Mouse (Mus musculus): ENCODE data around the gene Ccdc70. TPM values are rescaled to one million over a fixed set of nuclear protein-coding genes. Genes with fewer than 3 reads are reported as not detected.
"Not testable (repeated sequence)": the region's sequence is repeated elsewhere in the genome, so short reads cannot be mapped to it uniquely, and the experiment has no call there.

Ccdc70 gene
- polyA plus RNA-seq (2016; fragmentation: Nextera tagmentation; extraction: Ambion mirVana) = not detected in 2 replicates

DNA sequence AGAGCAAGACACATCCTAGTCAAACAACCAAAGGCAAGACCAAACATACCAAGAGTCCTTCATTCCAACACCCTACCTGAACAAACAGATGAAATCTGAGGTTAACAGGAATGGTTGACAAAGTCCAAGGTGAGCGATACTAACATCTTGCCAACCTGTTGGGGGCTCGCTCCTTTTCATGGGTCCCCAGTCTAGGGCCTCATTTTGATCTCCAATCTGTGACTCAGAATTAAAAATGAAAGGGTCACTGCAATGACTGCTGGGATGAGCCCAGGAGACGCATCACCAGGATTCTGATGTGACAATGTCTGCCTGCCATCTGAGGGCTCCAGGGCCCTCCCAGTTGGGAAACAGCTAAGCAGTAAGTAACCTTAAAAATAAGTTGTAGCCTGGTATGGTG lies at the start of gene Ccdc70:
TSS of gene Ccdc70 (plus strand) at position 301 of the 400 bp plus-strand sequence.
- Histone ChIP-seq H3K4me1 (no peaks in the 10 kb centered on the region), H3K4me3 (no peak within 1 kb of the TSS), H3K27me3 (no peaks in the 10 kb centered on the region), H3K27ac (no peak within 1 kb of the TSS), H3K36me3 (no peaks in the 10 kb centered on the region), H3K9me3 (no peaks in the 10 kb centered on the region), H3K9ac (no peak within 1 kb of the TSS), H3K4me2 (replicated peaks) (no peak within 1 kb of the TSS)
- WGBS = 90% methylated on average over 3 of the region's 3 CpGs
- no peak for ATAC-seq (ENCODE audit: insufficient number of reproducible peaks, insufficient read depth, low FRiP score, low TSS enrichment)

GRCm38 (mm10) chr8:21930754-21931153 lies 38.8 kb upstream of the Ccdc70 start:
- not testable (repeated sequence) for H3K4me1 ChIP-seq; H3K4me2 ChIP-seq (replicated peaks); H3K36me3 ChIP-seq; H3K27me3 ChIP-seq; H3K4me3 ChIP-seq; H3K9me3 ChIP-seq; H3K27ac ChIP-seq; ATAC-seq (ENCODE audit: insufficient number of reproducible peaks, insufficient read depth, low FRiP score, low TSS enrichment); H3K9ac ChIP-seq
- 80% methylated on average over 3 of the region's 3 CpGs for WGBS

DNA sequence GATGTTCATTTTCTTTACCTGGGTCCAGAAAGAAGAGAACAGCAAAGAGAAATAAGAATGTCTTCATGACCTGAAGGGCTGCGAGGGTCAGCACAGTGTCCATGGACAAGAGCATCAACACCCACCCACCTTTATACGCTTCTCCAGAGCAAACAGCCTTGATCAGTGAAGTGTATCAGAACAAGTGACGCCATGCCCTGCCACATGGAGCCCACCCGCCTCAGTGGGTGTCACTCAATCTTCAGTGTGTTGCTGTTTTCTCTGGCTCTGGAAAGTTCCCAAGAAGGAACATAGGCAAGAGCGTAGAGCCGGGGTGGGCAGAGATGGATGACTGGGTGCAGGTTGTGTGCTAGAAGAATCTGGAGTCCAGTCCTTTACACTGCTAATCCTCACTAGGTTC lies 37.0 kb upstream of the Ccdc70 start, which contains the start of gene Defb15:
TSS of gene Defb15 (minus strand) at position 101 of the 400 bp plus-strand sequence.
- Histone ChIP-seq H3K27me3 (no peaks in the 10 kb centered on the region), H3K36me3 (no peaks in the 10 kb centered on the region), H3K9me3 (no peaks in the 10 kb centered on the region), H3K9ac (no peak within 1 kb of the TSS), H3K4me3 (no peak within 1 kb of the TSS), H3K27ac (no peak within 1 kb of the TSS), H3K4me1 (no peaks in the 10 kb centered on the region), H3K4me2 (replicated peaks) (no peak within 1 kb of the TSS)
- 93% methylated on average over 6 of the region's 6 CpGs for WGBS
- ATAC-seq (ENCODE audit: insufficient number of reproducible peaks, insufficient read depth, low FRiP score, low TSS enrichment) = no peak

DNA sequence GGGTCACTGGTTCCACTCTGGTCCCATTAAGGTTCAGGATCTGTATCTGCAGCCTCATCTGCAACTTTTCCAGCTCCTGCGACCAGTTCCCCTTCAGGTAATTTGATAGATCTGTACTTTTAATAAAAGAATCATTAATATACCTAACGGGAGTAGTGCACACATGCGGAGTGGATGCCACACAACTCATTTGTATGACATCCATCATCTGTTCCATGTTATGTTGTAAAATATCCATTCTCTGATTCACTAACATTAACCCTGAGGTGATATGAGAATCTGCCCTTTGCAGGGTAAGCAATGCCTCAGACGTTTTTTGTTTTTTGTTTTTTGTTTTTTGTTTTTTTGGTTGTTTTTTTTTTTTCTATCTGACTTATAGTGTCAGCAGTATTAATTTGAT lies 31.5 kb upstream of the Ccdc70 start, which contains the start of gene Defb35:
TSS of gene Defb35 (plus strand) at position 301 of the 400 bp plus-strand sequence.
- not testable (repeated sequence) for ATAC-seq (ENCODE audit: insufficient number of reproducible peaks, insufficient read depth, low FRiP score, low TSS enrichment); H3K27me3 ChIP-seq; H3K9ac ChIP-seq; H3K9me3 ChIP-seq; H3K4me2 ChIP-seq (replicated peaks); H3K4me3 ChIP-seq; H3K36me3 ChIP-seq; H3K27ac ChIP-seq; H3K4me1 ChIP-seq
- WGBS = 83% methylated on average over 4 of the region's 4 CpGs

DNA sequence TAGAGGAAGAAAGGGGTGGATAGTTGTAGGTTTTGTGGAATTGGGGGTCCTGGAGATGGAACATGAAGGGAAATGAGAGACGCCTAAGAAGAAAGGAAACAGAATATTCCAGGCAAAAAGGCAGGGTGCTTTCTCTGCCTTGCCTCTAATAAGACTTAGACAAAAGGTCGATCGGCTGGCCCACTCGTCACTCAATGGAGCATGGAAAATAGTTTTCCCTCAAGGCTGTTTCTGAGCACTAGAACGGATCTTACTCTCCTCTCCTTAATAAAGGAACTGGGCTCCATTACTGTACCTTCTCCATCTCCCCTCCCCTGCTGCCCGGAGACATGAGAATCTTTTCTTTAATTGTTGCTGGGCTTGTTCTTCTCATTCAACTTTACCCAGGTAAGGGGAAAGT lies 23.1 kb upstream of the Ccdc70 start, which contains the start of gene Defb13:
TSS of gene Defb13 (plus strand) at position 301 of the 400 bp plus-strand sequence.
- Histone ChIP-seq H3K9ac (no peak within 1 kb of the TSS), H3K4me3 (no peak within 1 kb of the TSS), H3K9me3 (no peaks in the 10 kb centered on the region), H3K36me3 (no peaks in the 10 kb centered on the region), H3K4me1 (no peaks in the 10 kb centered on the region), H3K27me3 (no peaks in the 10 kb centered on the region), H3K4me2 (replicated peaks) (no peak within 1 kb of the TSS), H3K27ac (no peak within 1 kb of the TSS)
- ATAC-seq (ENCODE audit: insufficient number of reproducible peaks, insufficient read depth, low FRiP score, low TSS enrichment) = no peak
- 69% methylated on average over 6 of the region's 6 CpGs for WGBS

DNA sequence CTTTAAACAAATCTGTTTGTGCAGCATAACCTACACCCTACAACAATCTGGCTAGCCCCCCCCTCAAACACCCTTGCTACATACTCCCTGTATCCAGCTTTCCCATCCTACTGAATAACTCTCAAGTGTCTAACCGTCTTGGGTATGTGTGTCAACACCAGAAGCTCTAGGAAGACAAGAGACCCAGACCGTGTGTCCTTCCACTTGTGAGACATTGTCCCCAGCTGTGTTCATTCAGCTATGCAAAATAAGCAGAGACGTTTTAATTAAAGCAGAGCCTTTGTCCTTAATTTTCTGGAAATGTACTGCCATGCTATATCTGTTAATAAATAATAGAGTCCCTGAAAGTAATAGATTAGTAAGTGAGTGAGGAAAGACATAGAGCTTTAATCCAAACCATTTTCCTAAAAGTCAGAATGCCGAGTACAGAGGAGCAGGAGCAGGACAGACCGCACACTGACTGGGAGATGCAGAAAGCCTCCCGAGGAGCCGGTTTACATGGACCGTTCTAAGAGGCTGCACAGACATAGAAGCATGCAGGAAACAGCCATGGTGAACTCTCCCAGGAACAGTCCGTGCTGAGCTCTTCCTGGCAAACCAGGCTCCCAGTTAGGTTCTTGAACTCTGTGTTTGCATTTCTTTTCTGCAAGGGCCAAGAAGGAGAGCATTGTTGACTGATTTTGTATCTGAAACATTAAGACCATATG lies 22.1 kb upstream of the Ccdc70 start:
- whole genome bisulfite sequencing = 69% methylated on average over 9 of the region's 9 CpGs
- ATAC-seq (ENCODE audit: insufficient number of reproducible peaks, insufficient read depth, low FRiP score, low TSS enrichment) = no peak
- H3K4me2 ChIP-seq (replicated peaks) = no peak overlapping the region
- no peak overlapping the region for H3K9ac ChIP-seq
- no peaks in the 10 kb centered on the region for H3K4me1 ChIP-seq
- no peaks in the 10 kb centered on the region for H3K9me3 ChIP-seq
- no peaks in the 10 kb centered on the region for H3K36me3 ChIP-seq
- no peak overlapping the region for H3K4me3 ChIP-seq
- no peak overlapping the region for H3K27ac ChIP-seq
- no peaks in the 10 kb centered on the region for H3K27me3 ChIP-seq

- H3K36me3 ChIP-seq = no peaks in the 10 kb centered on the region
- no peak for ATAC-seq (ENCODE audit: insufficient number of reproducible peaks, insufficient read depth, low FRiP score, low TSS enrichment)
- 5% methylated on average over 9 of the region's 9 CpGs for WGBS
These were observed 14.3 kb upstream of the Ccdc70 start for GRCm38 (mm10) chr8:21955321-21955720.

GRCm38 (mm10) chr8:21956336-21956735 lies 13.2 kb upstream of the Ccdc70 start:
- no peak overlapping the region for H3K4me3 ChIP-seq
- H3K4me1 ChIP-seq = no peaks in the 10 kb centered on the region
- no peaks in the 10 kb centered on the region for H3K36me3 ChIP-seq
- 88% methylated on average over 3 of the region's 3 CpGs for WGBS
- ATAC-seq (ENCODE audit: insufficient number of reproducible peaks, insufficient read depth, low FRiP score, low TSS enrichment) = no peak
- no peak overlapping the region for H3K9ac ChIP-seq
- no peak overlapping the region for H3K27ac ChIP-seq
- no peaks in the 10 kb centered on the region for H3K27me3 ChIP-seq
- no peak overlapping the region for H3K4me2 ChIP-seq (replicated peaks)
- no peaks in the 10 kb centered on the region for H3K9me3 ChIP-seq

More at GRCm38 (mm10) chr8:21955321-21955720, 14.3 kb upstream of the Ccdc70 start:
- Histone ChIP-seq H3K4me3 (no peak overlapping the region), H3K4me1 (no peaks in the 10 kb centered on the region), H3K9ac (no peak overlapping the region), H3K4me2 (replicated peaks) (no peak overlapping the region), H3K9me3 (no peaks in the 10 kb centered on the region), H3K27ac (no peak overlapping the region), H3K27me3 (no peaks in the 10 kb centered on the region)

- no peak for ATAC-seq (ENCODE audit: insufficient number of reproducible peaks, insufficient read depth, low FRiP score, low TSS enrichment)
- Histone ChIP-seq H3K4me2 (replicated peaks) (no peak within 1 kb of the TSS), H3K36me3 (no peaks in the 10 kb centered on the region), H3K4me1 (no peaks in the 10 kb centered on the region), H3K9me3 (no peaks in the 10 kb centered on the region), H3K9ac (no peak within 1 kb of the TSS), H3K27me3 (no peaks in the 10 kb centered on the region), H3K4me3 (no peak within 1 kb of the TSS), H3K27ac (no peak within 1 kb of the TSS)
- WGBS = 85% methylated on average over 2 of the region's 2 CpGs
These were observed 11.2 kb upstream of the Ccdc70 start, which contains the start of gene Fam90a1a for GRCm38 (mm10) chr8:21958414-21958813. Gene Fam90a1a, plus strand, starts transcription at chr8:21958714.

GRCm38 (mm10) chr8:21966646-21967045 lies 2.9 kb upstream of the Ccdc70 start:
- Histone ChIP-seq H3K4me3 (no peak overlapping the region), H3K9me3 (no peaks in the 10 kb centered on the region), H3K36me3 (no peaks in the 10 kb centered on the region), H3K27ac (no peak overlapping the region), H3K4me2 (replicated peaks) (no peak overlapping the region), H3K27me3 (no peaks in the 10 kb centered on the region), H3K9ac (no peak overlapping the region), H3K4me1 (no peaks in the 10 kb centered on the region)
- no peak for ATAC-seq (ENCODE audit: insufficient number of reproducible peaks, insufficient read depth, low FRiP score, low TSS enrichment)
- WGBS = 64% methylated on average over 1 of the region's 1 CpGs

DNA sequence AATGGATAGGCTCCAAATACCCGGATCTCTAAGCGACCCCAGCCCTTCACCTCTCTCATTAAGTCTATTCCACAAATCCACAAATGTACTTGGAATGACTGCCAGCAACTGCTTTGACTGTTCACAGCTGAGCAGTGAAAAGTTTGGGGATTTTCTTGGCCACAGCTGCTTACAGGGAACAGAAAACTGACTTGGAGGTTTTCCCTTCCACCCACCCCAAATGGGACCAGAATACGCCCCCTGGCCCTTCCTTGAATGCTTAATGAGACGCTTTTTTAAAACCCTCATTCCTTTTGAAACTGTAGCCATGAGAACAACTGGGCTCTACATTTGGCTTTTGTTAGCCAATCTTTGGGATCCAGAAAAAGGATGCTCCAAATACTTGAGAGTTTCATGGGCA lies 8.6 kb downstream of the Ccdc70 start:
- no peak for ATAC-seq (ENCODE audit: insufficient number of reproducible peaks, insufficient read depth, low FRiP score, low TSS enrichment)
- no peak overlapping the region for H3K4me3 ChIP-seq
- H3K9me3 ChIP-seq = no peaks in the 10 kb centered on the region
- 55% methylated on average over 4 of the region's 4 CpGs for WGBS
- no peaks in the 10 kb centered on the region for H3K36me3 ChIP-seq
- H3K4me1 ChIP-seq = no peaks in the 10 kb centered on the region
- H3K9ac ChIP-seq = no peak overlapping the region
- H3K4me2 ChIP-seq (replicated peaks) = no peak overlapping the region
- H3K27me3 ChIP-seq = no peaks in the 10 kb centered on the region
- H3K27ac ChIP-seq = no peak overlapping the region

GRCm38 (mm10) chr8:21981664-21982337 lies 12.2 kb downstream of the Ccdc70 start:
- Histone ChIP-seq H3K9ac (no peak overlapping the region), H3K36me3 (no peaks in the 10 kb centered on the region), H3K4me2 (replicated peaks) (no peak overlapping the region), H3K4me3 (no peak overlapping the region), H3K4me1 (no peaks in the 10 kb centered on the region), H3K27me3 (no peaks in the 10 kb centered on the region), H3K27ac (no peak overlapping the region), H3K9me3 (no peaks in the 10 kb centered on the region)
- no peak for ATAC-seq (ENCODE audit: insufficient number of reproducible peaks, insufficient read depth, low FRiP score, low TSS enrichment)
- WGBS = 67% methylated on average over 8 of the region's 8 CpGs
